Mouse (Mus musculus) thymus, postnatal 4 days (tissue): Measurements from ENCODE around the gene Meltf.

Source experiments
- DNase-seq: peaks from one replicate; pipeline ENCODE4 v3.0.0; 2021

The Meltf gene

GRCm38 (mm10) chr16:31896971-31897774, 18.6 kb downstream of the Meltf start:
- DNase-seq: peak; percentile 32

GRCm38 (mm10) chr16:31898546-31899326, 20.1 kb downstream of the Meltf start:
- DNase-seq: no peak

GRCm38 (mm10) chr16:31901886-31902285, 23.3 kb downstream of the Meltf start:
- DNase-seq: no peak

- no peak for DNase-seq
These were observed 24.6 kb downstream of the Meltf start for GRCm38 (mm10) chr16:31903239-31903638.

- DNase-seq: peak; percentile 22
These were observed 26.7 kb downstream of the Meltf start for GRCm38 (mm10) chr16:31905331-31905730.

GRCm38 (mm10) chr16:31905891-31906825, 27.5 kb downstream of the Meltf start:
- no peak for DNase-seq

- DNase-seq: peak; percentile 34
These were observed 28.3 kb downstream of the Meltf start for GRCm38 (mm10) chr16:31906896-31907295.

GRCm38 (mm10) chr16:31908959-31909358, 30.3 kb downstream of the Meltf start:
- no peak for DNase-seq

- DNase-seq: no peak
These were observed 31.8 kb downstream of the Meltf start for GRCm38 (mm10) chr16:31910281-31910847.

- no peak for DNase-seq
These were observed 39.2 kb downstream of the Meltf start for GRCm38 (mm10) chr16:31917776-31918175.

GRCm38 (mm10) chr16:31918248-31918724, 39.7 kb downstream of the Meltf start:
- peak; percentile 74 for DNase-seq

- no peak for DNase-seq
These were observed 45.8 kb downstream of the Meltf start for GRCm38 (mm10) chr16:31924368-31924767.

GRCm38 (mm10) chr16:31926091-31926490, 47.5 kb downstream of the Meltf start:
- DNase-seq: no peak

GRCm38 (mm10) chr16:31926547-31927182, 48.1 kb downstream of the Meltf start:
- DNase-seq: no peak

GRCm38 (mm10) chr16:31927412-31927811, 48.8 kb downstream of the Meltf start:
- no peak for DNase-seq

GRCm38 (mm10) chr16:31931330-31931729, 52.7 kb downstream of the Meltf start:
- DNase-seq: no peak

- no peak for DNase-seq
These were observed 53.6 kb downstream of the Meltf start for GRCm38 (mm10) chr16:31932255-31932654.

GRCm38 (mm10) chr16:31932840-31933697, 54.5 kb downstream of the Meltf start:
- DNase-seq: peak; percentile 90

GRCm38 (mm10) chr16:31933751-31934549, 55.3 kb downstream of the Meltf start, which contains the start of gene Pigz:
Pigz (plus strand) TSS chr16:31933851.
- peak; percentile 45 for DNase-seq

- DNase-seq: no peak
These were observed 56.0 kb downstream of the Meltf start for GRCm38 (mm10) chr16:31934550-31935010.
